Mouse (Mus musculus) intestine, embryonic 14.5 days (tissue): ENCODE data around the gene Fbxl5. TPM values are rescaled to one million over a fixed set of nuclear protein-coding genes. Genes with fewer than 3 reads are reported as not detected.

Source experiments
- ATAC-seq: fragments of 200-750 bp; cut with Nextera tagmentation; replicated peaks from 2 replicates; pipeline ENCODE4 v1.8.0; 2017; ENCODE audit warnings: low read depth, moderate number of reproducible peaks, moderate TSS enrichment, moderate library complexity; ENCODE audit not compliant: low FRiP score, low TSS enrichment
- DNase-seq: peaks from one replicate; pipeline ENCODE4 v3.0.0-alpha.2; 2018; ENCODE audit warnings: low spot score
- H3K27ac ChIP-seq: fragments of 300-500 bp; sonication (generic); 2 replicates; pipeline ENCODE4 v1.5.1; 2014; ENCODE audit warnings: low read depth, mild to moderate bottlenecking, control low read depth
- H3K27me3 ChIP-seq: fragments of 300-500 bp; sonication (generic); replicated peaks from 2 replicates; pipeline ENCODE4 v1.6.1; 2014; ENCODE audit warnings: low read length, control low read depth; ENCODE audit not compliant: control insufficient read depth, insufficient read depth
- H3K36me3 ChIP-seq: fragments of 300-500 bp; sonication (generic); 2 replicates; pipeline ENCODE4 v1.6.1; 2014; ENCODE audit warnings: low read length, control low read depth; ENCODE audit not compliant: control insufficient read depth, insufficient read depth
- H3K4me1 ChIP-seq: fragments of 300-500 bp; sonication (generic); replicated peaks from 2 replicates; pipeline ENCODE4 v1.6.1; 2014; ENCODE audit warnings: low read length, control low read depth, mixed read lengths; ENCODE audit not compliant: control insufficient read depth, insufficient read depth
- H3K4me2 ChIP-seq: fragments of 300-500 bp; sonication (generic); 2 replicates; pipeline ENCODE4 v1.6.1; 2014; ENCODE audit warnings: low read length
- H3K4me3 ChIP-seq: fragments of 300-500 bp; sonication (generic); 2 replicates; pipeline ENCODE4 v1.5.1; 2014; ENCODE audit warnings: low read depth, low read length, control low read depth, mixed read lengths
- H3K9ac ChIP-seq: fragments of 300-500 bp; sonication (generic); 2 replicates; pipeline ENCODE4 v1.6.1; 2014; ENCODE audit warnings: mild to moderate bottlenecking, low read length
- H3K9me3 ChIP-seq: fragments of 300-500 bp; sonication (generic); 2 replicates; pipeline ENCODE4 v1.6.1; 2016; ENCODE audit warnings: low read length, control low read depth; ENCODE audit not compliant: control insufficient read depth
- WGBS: fragments of 180-500 bp; shearing (Covaris S2); extraction: QIAGEN DNeasy Blood & Tissue Kit; methylation state at CpG from one replicate; pipeline ENCODE4 v1.1.7; 2014; 5-methylcytosine and 5-hydroxymethylcytosine counted together
- polyA plus RNA-seq: library from polyadenylated mRNA; unstranded; fragments of >200 nt; fragmentation: Nextera tagmentation; extraction: Ambion mirVana; gene quantifications from 2 replicates; pipeline ENCODE4 v1.2.1, GENCODE M21; 2014

Gene Fbxl5
- polyA plus RNA-seq, 1 experiment from 2014 or later, result 65.6 TPM

DNA sequence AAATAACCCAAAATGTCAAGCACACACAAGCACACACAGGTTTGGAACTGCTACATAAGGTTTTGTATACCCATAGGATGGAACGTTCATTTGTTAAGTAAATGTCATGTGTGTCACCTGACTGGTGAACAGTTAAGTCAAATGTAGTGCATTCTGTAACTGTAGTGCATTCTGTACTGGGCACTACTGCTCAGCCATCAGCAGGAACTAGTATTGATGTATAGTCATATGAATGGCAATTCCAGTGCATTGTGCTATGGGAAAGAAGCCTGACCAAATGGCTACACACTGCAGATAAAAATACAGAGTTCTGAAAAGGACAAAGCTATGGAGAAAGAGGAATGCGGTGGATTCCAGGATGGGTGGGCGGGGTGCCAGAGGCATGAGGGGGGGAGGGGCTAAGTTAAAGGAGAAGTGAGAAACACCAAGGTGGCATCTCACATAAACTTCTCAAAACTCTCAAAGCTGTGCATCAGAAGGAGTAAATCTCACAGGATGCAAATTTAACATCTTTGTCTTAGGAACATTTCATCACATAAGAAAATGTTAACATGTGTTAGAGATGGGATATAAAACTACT is 21.2 kb upstream of the Fbxl5 start:
- ATAC-seq, result no peak

GRCm38 (mm10) chr5:43842011-43842285 is 20.5 kb upstream of the Fbxl5 start:
- Histone ChIP-seq H3K9me3 (peaks cover 5% of the 10 kb centered on the region), H3K9ac (no peak overlapping the region), H3K27me3 (no peaks in the 10 kb centered on the region), H3K36me3 (no peaks in the 10 kb centered on the region), H3K4me2 (peak overlapping the region; percentile 20; the same call in 1 of the 2 replicates), H3K4me3 (no peak overlapping the region), H3K27ac (no peak overlapping the region), H3K4me1 (peaks cover 6% of the 10 kb centered on the region; the same call in 1 of the 2 replicates)
- 84% methylated on average over 5 of the region's 5 CpGs for WGBS
- ATAC-seq (no peak), DNase-seq (no peak)

More for the DNA sequence above, 21.2 kb upstream of the Fbxl5 start:
- no peak overlapping the region for H3K4me2 ChIP-seq
- peaks cover 5% of the 10 kb centered on the region for H3K9me3 ChIP-seq
- no peaks in the 10 kb centered on the region for H3K27me3 ChIP-seq
- H3K27ac ChIP-seq, result no peak overlapping the region
- H3K4me3 ChIP-seq, result no peak overlapping the region
- WGBS, result 71% methylated on average over 3 of the region's 3 CpGs
- peaks cover 6% of the 10 kb centered on the region; the same call in 1 of the 2 replicates for H3K4me1 ChIP-seq
- no peak for DNase-seq
- H3K36me3 ChIP-seq, result no peaks in the 10 kb centered on the region
- H3K9ac ChIP-seq, result no peak overlapping the region

GRCm38 (mm10) chr5:43841144-43842010 is 19.9 kb upstream of the Fbxl5 start:
- Histone ChIP-seq H3K4me3 (no peak overlapping the region), H3K9me3 (peaks cover 5% of the 10 kb centered on the region), H3K4me1 (peaks cover 6% of the 10 kb centered on the region; the same call in 1 of the 2 replicates), H3K4me2 (peak overlapping the region; percentile 20), H3K36me3 (no peaks in the 10 kb centered on the region), H3K27ac (no peak overlapping the region), H3K27me3 (no peaks in the 10 kb centered on the region), H3K9ac (no peak overlapping the region)
- whole genome bisulfite sequencing, result 39% methylated on average over 11 of the region's 11 CpGs
- no peak for DNase-seq
- ATAC-seq, result peak; percentile 51; the same call in 1 of the 2 replicates

DNA sequence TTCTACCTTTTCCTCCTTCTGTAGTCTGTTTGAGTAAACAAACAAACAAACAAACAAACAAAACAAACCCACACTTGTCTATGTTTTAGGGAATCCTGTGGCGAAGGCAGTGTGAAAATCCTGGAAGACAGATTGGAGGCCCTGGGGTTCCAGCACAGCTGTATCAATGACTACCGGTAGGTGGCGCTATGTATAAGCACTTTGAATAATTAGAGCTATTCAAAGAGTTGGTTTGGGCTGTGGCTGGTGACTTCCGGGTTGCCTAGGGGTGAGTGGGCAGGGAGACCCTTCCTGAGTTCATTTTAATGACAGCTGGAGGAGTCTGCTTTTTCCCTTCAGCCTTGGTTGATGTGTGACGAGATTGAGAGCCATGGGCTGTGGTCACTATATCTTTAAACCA is 15.9 kb upstream of the Fbxl5 start:
- DNase-seq, result no peak
- peaks cover 3% of the 10 kb centered on the region; the same call in 1 of the 2 replicates for H3K4me1 ChIP-seq

GRCm38 (mm10) chr5:43836590-43836989 is 15.2 kb upstream of the Fbxl5 start:
- Histone ChIP-seq H3K9ac (no peak overlapping the region), H3K4me1 (peaks cover 3% of the 10 kb centered on the region; the same call in 1 of the 2 replicates), H3K27ac (no peak overlapping the region), H3K9me3 (no peaks in the 10 kb centered on the region), H3K27me3 (no peaks in the 10 kb centered on the region), H3K4me2 (no peak overlapping the region), H3K4me3 (no peak overlapping the region), H3K36me3 (no peaks in the 10 kb centered on the region)
- DNase-seq (no peak), ATAC-seq (no peak)
- 94% methylated on average over 7 of the region's 7 CpGs for WGBS

More for the DNA sequence above, 15.9 kb upstream of the Fbxl5 start:
- no peak overlapping the region for H3K4me2 ChIP-seq
- H3K27me3 ChIP-seq, result no peaks in the 10 kb centered on the region
- H3K36me3 ChIP-seq, result no peaks in the 10 kb centered on the region
- no peaks in the 10 kb centered on the region for H3K9me3 ChIP-seq
- H3K9ac ChIP-seq, result no peak overlapping the region
- no peak overlapping the region for H3K27ac ChIP-seq
- ATAC-seq, result no peak
- no peak overlapping the region for H3K4me3 ChIP-seq
- 51% methylated on average over 5 of the region's 5 CpGs for WGBS

- DNase-seq (no peak), ATAC-seq (no peak)
- Histone ChIP-seq H3K4me1 (peaks cover 3% of the 10 kb centered on the region; the same call in 1 of the 2 replicates), H3K4me3 (no peak overlapping the region), H3K27ac (no peak overlapping the region), H3K36me3 (no peaks in the 10 kb centered on the region), H3K4me2 (no peak overlapping the region), H3K27me3 (no peaks in the 10 kb centered on the region), H3K9me3 (no peaks in the 10 kb centered on the region), H3K9ac (no peak overlapping the region)
- 63% methylated on average over 9 of the region's 9 CpGs for WGBS
Measured at GRCm38 (mm10) chr5:43827366-43827765, 5.9 kb upstream of the Fbxl5 start.

DNA sequence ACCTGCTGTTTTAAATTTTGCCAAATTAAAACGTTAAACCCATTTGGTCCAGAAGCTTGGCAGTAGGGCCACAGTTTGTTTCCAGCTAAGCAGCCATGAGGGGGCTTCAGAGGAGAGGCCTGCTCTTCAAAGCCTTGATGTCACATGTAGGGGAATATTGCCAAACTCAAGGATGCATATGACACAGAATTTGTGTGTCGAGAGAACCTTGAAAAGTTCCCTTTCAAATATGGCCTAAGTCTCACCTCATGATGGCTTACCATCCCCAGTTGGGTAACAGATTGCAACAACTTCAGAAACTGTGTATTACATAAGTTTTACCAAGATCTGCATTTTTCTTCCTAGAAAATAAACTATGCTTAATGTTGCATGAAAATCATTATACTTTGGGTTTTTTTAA is 5.4 kb upstream of the Fbxl5 start:
- H3K27me3 ChIP-seq, result no peaks in the 10 kb centered on the region
- H3K36me3 ChIP-seq, result no peaks in the 10 kb centered on the region
- no peak for DNase-seq
- H3K9me3 ChIP-seq, result no peaks in the 10 kb centered on the region
- H3K4me1 ChIP-seq, result peaks cover 3% of the 10 kb centered on the region; the same call in 1 of the 2 replicates
- H3K27ac ChIP-seq, result no peak overlapping the region
- H3K9ac ChIP-seq, result no peak overlapping the region
- no peak for ATAC-seq
- no peak overlapping the region for H3K4me3 ChIP-seq
- 92% methylated on average over 2 of the region's 2 CpGs for WGBS
- H3K4me2 ChIP-seq, result no peak overlapping the region

- WGBS, result 78% methylated on average over 3 of the region's 3 CpGs
- ATAC-seq (no peak), DNase-seq (no peak)
- no peak overlapping the region for H3K4me2 ChIP-seq
- H3K27me3 ChIP-seq, result no peaks in the 10 kb centered on the region
- no peaks in the 10 kb centered on the region for H3K9me3 ChIP-seq
- no peak overlapping the region for H3K4me3 ChIP-seq
- H3K27ac ChIP-seq, result no peak overlapping the region
- H3K9ac ChIP-seq, result no peak overlapping the region
- H3K36me3 ChIP-seq, result no peaks in the 10 kb centered on the region
- peaks cover 3% of the 10 kb centered on the region; the same call in 1 of the 2 replicates for H3K4me1 ChIP-seq
Measured at GRCm38 (mm10) chr5:43824580-43824979, 3.1 kb upstream of the Fbxl5 start.
